Mouse (Mus musculus): Measurements from ENCODE around the gene Copz2.

Gene Copz2

GRCm38 (mm10) chr11:96902639-96903635 lies 53.3 kb downstream of the Copz2 start:
- no peak for DNase-seq (ENCODE audit: low spot score in 2 of 2)

- DNase-seq (ENCODE audit: low spot score in 2 of 2), result no peak
These were observed 56.9 kb downstream of the Copz2 start for GRCm38 (mm10) chr11:96906431-96907161.

GRCm38 (mm10) chr11:96908594-96908993 lies 58.9 kb downstream of the Copz2 start:
- no peak for DNase-seq (ENCODE audit: low spot score in 2 of 2)

- peak; percentile 72 to 79 for DNase-seq (ENCODE audit: low spot score in 2 of 2)
These were observed 60.3 kb downstream of the Copz2 start for GRCm38 (mm10) chr11:96910003-96910402.

Measured in frontal cortex, postnatal 25 days (tissue).